In the genomic region with DNA sequence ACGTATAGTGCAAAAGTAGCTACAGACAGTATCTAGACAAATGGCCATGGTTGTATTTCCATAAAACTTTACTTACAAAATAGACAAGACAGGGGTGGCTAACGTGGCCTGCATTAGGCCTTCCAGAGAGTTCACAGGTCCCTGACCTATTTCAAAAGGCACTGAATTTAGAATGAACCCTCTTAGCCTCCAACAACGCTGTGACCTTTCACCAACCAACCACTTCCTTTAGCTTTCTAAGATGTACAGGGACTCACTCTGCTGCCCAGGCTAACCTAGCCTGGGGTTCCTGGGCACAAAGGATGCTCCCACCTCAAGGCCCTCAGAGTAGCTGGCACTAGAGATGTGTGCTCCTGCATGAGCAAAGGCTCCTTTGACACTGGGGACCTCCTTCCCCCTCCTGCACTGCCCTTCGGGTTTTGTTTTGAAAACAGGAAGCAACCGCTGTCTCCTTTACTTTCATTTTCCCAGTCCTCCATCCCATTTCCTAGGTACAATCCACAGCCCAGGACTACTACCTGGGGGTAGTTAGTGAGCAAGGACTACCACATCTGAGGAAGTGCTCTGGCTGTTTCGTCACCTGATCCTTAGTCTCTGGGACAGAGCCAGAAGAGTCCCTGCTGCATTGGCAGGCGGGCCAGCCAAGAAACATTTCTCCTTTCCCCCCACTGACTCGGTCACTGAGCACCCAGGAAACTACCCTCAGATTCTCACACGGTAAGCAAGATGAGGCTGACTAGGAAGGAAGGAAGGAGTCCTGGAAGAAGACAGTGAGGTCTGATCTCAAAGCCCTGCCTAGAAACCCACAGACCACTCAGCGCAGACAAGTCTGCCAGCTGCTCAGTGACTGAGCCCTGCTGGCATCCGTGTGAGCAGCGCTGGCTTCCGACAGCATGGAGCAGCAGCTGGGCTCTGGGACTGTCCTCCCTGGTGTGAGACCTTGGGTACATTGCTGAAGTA, we compare ENCODE assay signal across 8 mouse cellular contexts. TPM values are rescaled to one million over a fixed set of nuclear protein-coding genes. Genes with fewer than 3 reads are reported as not detected.
DNase-seq lines count a peak whose midpoint lies in the region; ATAC-seq and TF ChIP-seq lines count a peak whose summit lies in the region.

No protein-coding gene starts in this region.

- 0 out of 2 replicates have a peak overlapping the region, but pooled peaks have one; percentile 0 for H3K4me3 ChIP-seq in ES-Bruce4 (ENCODE audit: low read depth, low read length)
- H3K4me3 ChIP-seq in embryonic facial prominence, embryonic 14.5 days (ENCODE audit: low read depth, low read length): no peak overlapping the region
- H3K4me3 ChIP-seq in intestine, embryonic 14.5 days (ENCODE audit: low read depth, low read length): 0 out of 2 replicates have a peak overlapping the region, but pooled peaks have one; percentile 4

- no peaks in the 10 kb centered on the region for H3K9me3 ChIP-seq in ES-Bruce4 (replicated peaks; ENCODE audit: control insufficient read depth, insufficient read depth, low read length, poor library complexity, severe bottlenecking)
- no peaks in the 10 kb centered on the region for H3K9me3 ChIP-seq in embryonic facial prominence, embryonic 14.5 days (ENCODE audit: control insufficient read depth, low read length)
- no peaks in the 10 kb centered on the region for H3K9me3 ChIP-seq in intestine, embryonic 14.5 days (ENCODE audit: control insufficient read depth, low read length)

- no peak for TF ChIP-seq CTCF in ES-Bruce4 (IDR thresholded peaks at IDR 0.05; ENCODE audit: low read depth, low read length)

- peak overlapping the region; percentile 51; the same call in 1 of the 2 replicates for H3K9ac ChIP-seq in ES-Bruce4 (ENCODE audit: low read depth, poor library complexity, severe bottlenecking)
- H3K9ac ChIP-seq in embryonic facial prominence, embryonic 14.5 days (ENCODE audit: low read depth, low read length): 0 out of 2 replicates have a peak overlapping the region, but pooled peaks have one; percentile 30
- peak overlapping the region; percentile 10; the same call in 1 of the 2 replicates for H3K9ac ChIP-seq in intestine, embryonic 14.5 days (ENCODE audit: low read length)

- no peak for TF ChIP-seq POLR2A in ES-Bruce4 (IDR thresholded peaks at IDR 0.05; ENCODE audit: insufficient read depth, low read length)

- no peaks in the 10 kb centered on the region for H3K27me3 ChIP-seq in ES-Bruce4 (ENCODE audit: control insufficient read depth, insufficient read depth, low read length, poor library complexity, severe bottlenecking)
- H3K27me3 ChIP-seq in embryonic facial prominence, embryonic 14.5 days (replicated peaks; ENCODE audit: control insufficient read depth, insufficient read depth, low read length): no peaks in the 10 kb centered on the region
- no peaks in the 10 kb centered on the region for H3K27me3 ChIP-seq in intestine, embryonic 14.5 days (replicated peaks; ENCODE audit: control insufficient read depth, insufficient read depth, low read length)

- DNase-seq in kidney, adult 9 months: peak; percentile 52
- DNase-seq in kidney, adult 11 months: no peak
- DNase-seq in embryonic facial prominence, embryonic 14.5 days (ENCODE audit: low spot score): peak; percentile 50
- no peak for DNase-seq in intestine, embryonic 14.5 days (ENCODE audit: low spot score)
- peak; percentile 50 to 55 for DNase-seq in lung, postnatal 4 days
- peak; percentile 64 for DNase-seq in thymus, postnatal 4 days
- no peak for DNase-seq in left cerebral cortex, adult 9 months (ENCODE audit: low spot score in 2 of 2)

- H3K4me2 ChIP-seq in embryonic facial prominence, embryonic 14.5 days (ENCODE audit: low read depth, low read length): peak overlapping the region; percentile 22
- H3K4me2 ChIP-seq in intestine, embryonic 14.5 days (ENCODE audit: low read length): peak overlapping the region; percentile 28

- no peak; the same call in 1 of the 2 replicates for ATAC-seq in embryonic facial prominence, embryonic 14.5 days (ENCODE audit: low read depth)
- no peak for ATAC-seq in intestine, embryonic 14.5 days (replicated peaks; ENCODE audit: low FRiP score, low TSS enrichment, low read depth)

- WGBS in embryonic facial prominence, embryonic 14.5 days: 47% methylated on average over 13 of the region's 13 CpGs
- WGBS in intestine, embryonic 14.5 days: 47% methylated on average over 13 of the region's 13 CpGs

- H3K4me1 ChIP-seq in ES-Bruce4 (ENCODE audit: control insufficient read depth, insufficient read depth, low read length): peaks cover 20% of the 10 kb centered on the region
- 0 out of 2 replicates have a peak, but pooled peaks cover 3% of the 10 kb centered on the region for H3K4me1 ChIP-seq in embryonic facial prominence, embryonic 14.5 days (ENCODE audit: control insufficient read depth, insufficient read depth, low read length)
- peaks cover 4% of the 10 kb centered on the region; the same call in 1 of the 2 replicates for H3K4me1 ChIP-seq in intestine, embryonic 14.5 days (replicated peaks; ENCODE audit: control insufficient read depth, insufficient read depth, low read length)

- peak overlapping the region; percentile 12 for H3K27ac ChIP-seq in ES-Bruce4 (ENCODE audit: insufficient read depth, low read length)
- H3K27ac ChIP-seq in embryonic facial prominence, embryonic 14.5 days (replicated peaks; ENCODE audit: low read depth, low read length): no peak overlapping the region
- no peak overlapping the region for H3K27ac ChIP-seq in intestine, embryonic 14.5 days (ENCODE audit: low read depth)

- H3K36me3 ChIP-seq in ES-Bruce4 (ENCODE audit: control insufficient read depth, insufficient read depth, low read length, poor library complexity, severe bottlenecking): peaks cover 7% of the 10 kb centered on the region; the same call in 1 of the 2 replicates
- H3K36me3 ChIP-seq in embryonic facial prominence, embryonic 14.5 days (ENCODE audit: control insufficient read depth, insufficient read depth, low read length): no peaks in the 10 kb centered on the region
- no peaks in the 10 kb centered on the region for H3K36me3 ChIP-seq in intestine, embryonic 14.5 days (ENCODE audit: control insufficient read depth, insufficient read depth, low read length)

- TF ChIP-seq EP300 in ES-Bruce4 (IDR thresholded peaks at IDR 0.05; ENCODE audit: insufficient read depth, low read depth, low read length): no peak

RNA-seq across cellular contexts. Expression of a gene that starts 8.9 kb away (rescaled TPM):
- 36.8 and 48.9 TPM in 2 replicates for polyA plus RNA-seq in ES-Bruce4 (2011; ENCODE audit: insufficient read depth, insufficient read length, low read depth, missing spikeins)
- polyA plus RNA-seq in embryonic facial prominence, embryonic 14.5 days (2014; fragmentation: Nextera tagmentation; extraction: Ambion mirVana): 4.6 and 5.5 TPM in 2 replicates
- polyA plus RNA-seq in intestine, embryonic 14.5 days (2014; fragmentation: Nextera tagmentation; extraction: Ambion mirVana): 3.2 and 3.4 TPM in 2 replicates

Comparison
In these comparisons a context has a peak if more than half of its experiments do, and no peak if none do; other contexts are left out.
1. DNase-seq: peak in kidney, adult 9 months (single experiment), embryonic facial prominence, embryonic 14.5 days (single experiment), lung, postnatal 4 days (2 of 2) and thymus, postnatal 4 days (single experiment); none in kidney, adult 11 months (single experiment), intestine, embryonic 14.5 days (single experiment) and left cerebral cortex, adult 9 months (0 of 2).
2. Peak in every context shown above with its lines, with median percentiles within 50 percentile points of each other: H3K9ac ChIP-seq.